Mouse (Mus musculus): ENCODE data around the gene Tmem102. TPM values are rescaled to one million over a fixed set of nuclear protein-coding genes. Genes with fewer than 3 reads are reported as not detected.

The Tmem102 gene
- polyA plus RNA-seq, 1 experiment from 2014 or later, result 1.6 TPM

DNA sequence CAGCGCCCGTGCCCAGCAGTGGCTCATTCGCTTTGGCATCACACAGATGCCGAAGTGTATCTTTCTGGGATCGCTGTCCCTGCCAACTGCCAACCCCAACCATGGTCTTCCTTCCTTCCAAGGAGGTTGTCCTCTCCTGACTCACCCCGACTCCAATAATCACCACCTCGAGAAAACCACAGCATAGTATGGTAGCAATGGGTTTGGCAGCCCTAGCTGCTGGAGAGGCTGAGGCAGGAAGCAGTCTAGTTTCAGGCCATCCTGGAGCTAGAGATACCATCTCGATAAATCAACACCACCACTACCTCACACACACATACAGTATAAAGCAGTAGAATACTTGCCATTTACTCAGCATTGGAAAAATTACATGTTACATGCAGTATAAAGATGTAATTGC, 13.4 kb upstream of the Tmem102 start:
- WGBS, result 86% methylated on average over 8 of the region's 8 CpGs
- Histone ChIP-seq H3K4me3 (no peak overlapping the region), H3K9me3 (replicated peaks) (no peaks in the 10 kb centered on the region; the same call in 1 of the 2 replicates), H3K4me2 (no peak overlapping the region), H3K36me3 (no peaks in the 10 kb centered on the region), H3K27me3 (replicated peaks) (0 out of 2 replicates have a peak, but pooled peaks cover 6% of the 10 kb centered on the region), H3K9ac (no peak overlapping the region), H3K27ac (ENCODE audit: poor library complexity, severe bottlenecking) (no peak overlapping the region), H3K4me1 (replicated peaks) (no peaks in the 10 kb centered on the region)
- no peak for ATAC-seq (ENCODE audit: insufficient number of reproducible peaks, low FRiP score)

DNA sequence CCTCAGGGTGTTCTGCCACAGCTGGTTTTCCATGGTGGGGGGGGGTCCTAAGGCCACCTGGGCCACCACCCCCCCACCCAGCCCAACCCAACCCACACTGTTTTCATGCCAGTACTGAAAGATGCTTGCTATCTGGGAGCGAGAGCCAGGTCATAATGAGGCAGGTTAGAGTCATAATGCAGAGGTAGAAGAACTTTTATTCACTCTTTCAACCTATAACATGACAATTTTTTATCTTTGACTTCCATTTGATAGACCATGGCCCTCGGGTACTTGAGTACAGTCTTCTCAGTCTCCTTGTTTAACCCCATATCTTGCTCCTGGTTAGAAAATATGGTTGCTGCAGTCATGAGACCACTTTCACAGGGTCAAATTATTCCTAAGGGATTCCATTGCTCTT, 12.9 kb upstream of the Tmem102 start, which contains the start of gene Spem2:
TSS of gene Spem2 (minus strand) at position 101 of the 400 bp plus-strand sequence.
- ATAC-seq (ENCODE audit: insufficient number of reproducible peaks, low FRiP score), result no peak
- no peak within 1 kb of the TSS for H3K9ac ChIP-seq
- no peak within 1 kb of the TSS for H3K27ac ChIP-seq (ENCODE audit: poor library complexity, severe bottlenecking)
- 0 out of 2 replicates have a peak, but pooled peaks cover 6% of the 10 kb centered on the region for H3K27me3 ChIP-seq (replicated peaks)
- H3K36me3 ChIP-seq, result no peaks in the 10 kb centered on the region
- H3K4me1 ChIP-seq (replicated peaks), result no peaks in the 10 kb centered on the region
- WGBS, result 66% methylated on average over 2 of the region's 2 CpGs
- no peak within 1 kb of the TSS for H3K4me3 ChIP-seq
- no peak within 1 kb of the TSS for H3K4me2 ChIP-seq
- no peaks in the 10 kb centered on the region; the same call in 1 of the 2 replicates for H3K9me3 ChIP-seq (replicated peaks)

DNA sequence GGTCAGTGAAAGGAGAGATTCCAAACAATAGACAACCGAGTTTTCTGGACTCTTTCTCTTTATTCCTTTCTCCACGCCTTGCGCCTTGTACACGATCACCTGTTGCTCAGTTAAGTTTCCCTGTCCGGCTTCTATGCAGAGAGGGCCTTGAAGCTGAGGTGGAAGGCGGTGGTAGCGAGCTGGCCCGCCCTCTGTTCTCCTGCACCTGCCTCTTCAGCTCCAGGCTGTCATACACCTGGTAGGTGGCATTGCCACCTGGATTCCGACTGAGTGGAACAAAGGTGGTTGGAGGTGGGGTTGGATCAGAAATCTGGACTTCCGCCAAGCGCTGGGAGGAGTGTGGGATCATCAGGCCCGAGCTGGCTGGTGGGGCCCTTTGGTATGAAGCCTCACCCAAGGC, 11.1 kb upstream of the Tmem102 start:
- H3K36me3 ChIP-seq, result no peaks in the 10 kb centered on the region
- no peaks in the 10 kb centered on the region for H3K4me1 ChIP-seq (replicated peaks)
- H3K27ac ChIP-seq (ENCODE audit: poor library complexity, severe bottlenecking), result no peak overlapping the region
- 0 out of 2 replicates have a peak, but pooled peaks cover 6% of the 10 kb centered on the region for H3K27me3 ChIP-seq (replicated peaks)
- no peak for ATAC-seq (ENCODE audit: insufficient number of reproducible peaks, low FRiP score)
- 89% methylated on average over 12 of the region's 12 CpGs for WGBS
- no peaks in the 10 kb centered on the region; the same call in 1 of the 2 replicates for H3K9me3 ChIP-seq (replicated peaks)
- no peak overlapping the region for H3K4me2 ChIP-seq
- H3K4me3 ChIP-seq, result no peak overlapping the region
- H3K9ac ChIP-seq, result no peak overlapping the region

DNA sequence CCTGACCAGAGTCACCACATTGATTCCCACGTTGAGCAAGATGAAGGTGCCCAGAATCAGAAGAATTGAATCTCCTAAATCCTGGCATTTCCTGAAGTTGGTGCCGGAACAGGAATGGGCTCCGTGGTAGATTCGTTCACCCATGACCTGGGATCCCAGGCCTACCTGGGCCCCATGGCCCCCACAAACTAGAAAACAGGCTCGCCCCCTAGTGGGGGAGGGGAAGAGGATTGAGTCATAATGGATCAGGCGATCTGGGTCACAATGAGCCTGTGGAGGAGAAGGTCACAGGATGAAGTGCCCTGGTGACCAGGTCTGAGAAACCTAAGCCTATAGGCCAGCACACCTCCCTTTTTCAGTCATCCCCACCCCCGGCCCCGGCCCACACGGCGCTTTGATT, 9.7 kb upstream of the Tmem102 start, which contains the start of gene Gm39566:
TSS of gene Gm39566 (minus strand) at position 144 of the 400 bp plus-strand sequence.
- Histone ChIP-seq H3K27ac (ENCODE audit: poor library complexity, severe bottlenecking) (no peak within 1 kb of the TSS), H3K4me1 (replicated peaks) (no peaks in the 10 kb centered on the region), H3K4me3 (no peak within 1 kb of the TSS), H3K9me3 (replicated peaks) (no peaks in the 10 kb centered on the region; the same call in 1 of the 2 replicates), H3K9ac (no peak within 1 kb of the TSS), H3K4me2 (no peak within 1 kb of the TSS), H3K27me3 (replicated peaks) (0 out of 2 replicates have a peak, but pooled peaks cover 3% of the 10 kb centered on the region), H3K36me3 (no peaks in the 10 kb centered on the region)
- no peak for ATAC-seq (ENCODE audit: insufficient number of reproducible peaks, low FRiP score)
- 55% methylated on average over 10 of the region's 10 CpGs for WGBS

DNA sequence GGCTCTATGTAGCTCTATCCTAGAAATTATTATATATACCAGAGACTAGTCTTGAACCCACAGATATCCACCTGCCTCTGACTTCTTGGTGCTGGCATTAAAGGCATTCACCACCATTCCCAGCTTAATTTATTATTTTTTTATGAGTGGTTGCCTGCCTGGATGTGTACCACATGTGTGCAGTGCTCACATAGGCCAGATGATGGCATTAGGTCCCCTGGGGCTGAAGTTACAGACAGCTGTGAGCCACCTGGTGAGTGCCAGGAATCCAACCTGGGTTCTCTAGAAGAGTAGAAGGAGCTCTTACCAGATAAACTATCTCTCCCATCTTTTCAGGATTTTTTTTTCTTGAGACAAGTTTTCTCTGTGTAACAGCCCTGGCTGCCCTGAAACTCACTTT, 4.9 kb upstream of the Tmem102 start:
- Histone ChIP-seq H3K4me2 (no peak overlapping the region), H3K9ac (no peak overlapping the region), H3K4me1 (replicated peaks) (no peaks in the 10 kb centered on the region), H3K27ac (ENCODE audit: poor library complexity, severe bottlenecking) (no peak overlapping the region), H3K27me3 (replicated peaks) (peaks cover 12% of the 10 kb centered on the region), H3K36me3 (no peaks in the 10 kb centered on the region), H3K4me3 (no peak overlapping the region), H3K9me3 (replicated peaks) (0 out of 2 replicates have a peak, but pooled peaks cover 3% of the 10 kb centered on the region)
- ATAC-seq (ENCODE audit: insufficient number of reproducible peaks, low FRiP score), result no peak

DNA sequence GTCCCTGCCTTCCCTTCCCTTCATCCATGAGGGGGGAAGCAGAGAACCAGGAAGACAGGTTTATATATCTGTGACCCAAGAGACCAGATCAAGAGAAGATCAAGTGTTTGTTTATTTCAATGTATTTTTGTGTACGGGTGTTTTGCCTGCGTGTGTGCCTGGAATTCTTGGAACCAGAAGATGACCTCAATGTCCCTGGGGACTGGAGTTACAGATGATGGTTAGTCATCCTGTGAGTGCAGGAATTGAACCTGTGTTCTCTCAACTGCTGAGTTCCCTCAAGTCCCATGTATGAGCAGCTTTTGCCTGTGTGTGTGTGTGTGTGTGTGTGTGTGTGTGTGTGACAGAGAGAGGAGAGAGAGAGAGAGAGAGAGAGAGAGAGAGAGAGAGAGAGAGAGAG, 2.2 kb upstream of the Tmem102 start:
- WGBS, result 68% methylated on average over 2 of the region's 2 CpGs
- 0 out of 2 replicates have a peak, but pooled peaks cover 3% of the 10 kb centered on the region for H3K9me3 ChIP-seq (replicated peaks)
- H3K9ac ChIP-seq, result no peak overlapping the region
- H3K4me1 ChIP-seq (replicated peaks), result peaks cover 20% of the 10 kb centered on the region
- H3K36me3 ChIP-seq, result no peaks in the 10 kb centered on the region
- H3K4me3 ChIP-seq, result no peak overlapping the region
- no peak overlapping the region for H3K27ac ChIP-seq (ENCODE audit: poor library complexity, severe bottlenecking)
- H3K4me2 ChIP-seq, result no peak overlapping the region
- no peak for ATAC-seq (ENCODE audit: insufficient number of reproducible peaks, low FRiP score)
- peaks cover 16% of the 10 kb centered on the region for H3K27me3 ChIP-seq (replicated peaks)

DNA sequence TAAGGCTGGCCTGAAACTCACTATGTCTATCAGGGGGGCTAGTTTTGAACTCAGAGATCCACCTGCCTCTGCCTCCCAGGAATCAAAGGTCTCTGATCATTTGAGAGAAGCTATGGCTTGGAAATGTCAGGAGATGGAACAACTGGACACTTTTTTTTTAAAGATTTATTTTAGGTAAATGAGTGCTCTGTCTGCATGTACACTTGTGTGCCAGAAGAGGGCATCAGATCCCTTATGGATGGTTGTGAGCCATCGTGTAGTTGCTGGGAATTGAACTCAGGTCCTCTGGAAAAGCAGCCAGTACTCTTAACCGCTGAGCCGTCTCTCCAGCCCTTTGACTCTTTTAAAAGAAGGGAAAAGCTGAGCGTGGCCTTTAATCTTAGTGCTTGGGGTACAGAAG, 954 bp upstream of the Tmem102 start:
- no peak for ATAC-seq (ENCODE audit: insufficient number of reproducible peaks, low FRiP score)
- Histone ChIP-seq H3K4me3 (no peak overlapping the region), H3K9ac (no peak overlapping the region), H3K4me2 (no peak overlapping the region), H3K36me3 (no peaks in the 10 kb centered on the region), H3K4me1 (replicated peaks) (peaks cover 31% of the 10 kb centered on the region), H3K27me3 (replicated peaks) (peaks cover 27% of the 10 kb centered on the region), H3K9me3 (replicated peaks) (0 out of 2 replicates have a peak, but pooled peaks cover 3% of the 10 kb centered on the region), H3K27ac (ENCODE audit: poor library complexity, severe bottlenecking) (no peak overlapping the region)
- WGBS, result 77% methylated on average over 4 of the region's 4 CpGs

DNA sequence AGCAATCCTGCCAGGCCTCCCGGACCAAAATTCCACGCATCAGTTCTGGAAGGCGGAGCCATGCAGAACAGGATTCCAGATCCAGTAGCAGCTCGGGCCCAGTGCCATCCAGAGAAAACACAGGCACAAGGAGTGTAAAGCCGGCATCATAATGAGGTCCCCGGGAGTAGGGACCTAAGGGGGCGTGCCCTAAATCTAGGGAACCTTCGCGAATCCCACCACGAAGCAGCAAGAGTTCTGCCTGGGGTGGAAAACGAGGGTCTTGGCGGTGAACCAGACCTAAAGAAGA, 828 bp downstream of the Tmem102 start:
- Histone ChIP-seq H3K9me3 (replicated peaks) (0 out of 2 replicates have a peak, but pooled peaks cover 3% of the 10 kb centered on the region), H3K4me2 (peak overlapping the region; percentile 89), H3K27me3 (replicated peaks) (peaks cover 41% of the 10 kb centered on the region), H3K27ac (ENCODE audit: poor library complexity, severe bottlenecking) (no peak overlapping the region), H3K4me1 (replicated peaks) (peaks cover 49% of the 10 kb centered on the region), H3K9ac (peak overlapping the region; percentile 53), H3K36me3 (no peaks in the 10 kb centered on the region), H3K4me3 (peak overlapping the region; percentile 62)
- 6% methylated on average over 12 of the region's 12 CpGs for WGBS
- ATAC-seq (ENCODE audit: insufficient number of reproducible peaks, low FRiP score), result no peak

DNA sequence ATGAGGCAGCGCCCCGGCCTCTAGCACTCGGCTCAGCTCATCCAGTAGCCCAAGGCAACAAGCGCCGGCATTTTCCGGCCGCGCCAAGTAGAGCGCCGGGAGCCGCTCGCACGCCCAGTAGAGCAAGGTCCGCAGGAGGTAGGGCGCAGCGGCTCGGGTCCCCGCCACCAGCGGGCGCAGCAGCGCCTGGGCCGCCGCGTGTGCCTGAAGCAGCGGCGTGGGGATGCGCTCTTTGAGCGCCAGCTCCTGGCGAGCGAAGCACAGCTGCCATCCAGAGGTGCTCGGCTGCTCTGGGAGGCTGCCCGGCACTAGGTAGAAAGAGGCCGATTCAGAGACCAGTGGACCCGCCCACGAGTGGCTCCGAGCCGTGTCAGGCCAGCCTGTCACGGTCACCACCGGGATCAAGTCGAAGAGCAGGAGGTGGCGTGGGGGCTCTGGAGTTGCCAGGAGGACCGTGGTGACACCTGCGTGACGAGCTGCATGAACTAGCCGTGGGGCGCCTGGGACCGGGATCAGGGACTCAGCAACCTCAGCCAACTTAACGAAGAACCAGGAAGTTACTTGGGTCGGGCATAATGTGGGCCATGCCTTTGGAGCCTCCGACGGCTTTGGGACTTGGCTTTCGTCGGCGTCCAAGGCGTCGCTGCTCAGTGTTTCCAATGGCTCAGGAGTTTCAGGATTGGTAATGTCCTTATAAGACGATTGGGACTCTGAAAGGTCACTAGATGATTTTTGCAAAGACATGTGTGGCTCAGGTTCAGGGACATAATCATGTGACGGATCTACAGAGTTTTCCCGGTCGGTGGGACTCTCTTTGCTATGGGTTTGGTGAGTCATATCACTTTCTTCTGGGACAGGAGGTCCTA, 1.4 kb downstream of the Tmem102 start:
- Histone ChIP-seq H3K9ac (peak overlapping the region; percentile 81), H3K27me3 (replicated peaks) (peaks cover 47% of the 10 kb centered on the region), H3K36me3 (no peaks in the 10 kb centered on the region), H3K4me1 (replicated peaks) (peaks cover 54% of the 10 kb centered on the region), H3K4me3 (peak overlapping the region; percentile 62), H3K9me3 (replicated peaks) (0 out of 2 replicates have a peak, but pooled peaks cover 3% of the 10 kb centered on the region), H3K27ac (ENCODE audit: poor library complexity, severe bottlenecking) (no peak overlapping the region), H3K4me2 (peak overlapping the region; percentile 89)
- ATAC-seq (ENCODE audit: insufficient number of reproducible peaks, low FRiP score), result peak; percentile 71
- under 1% methylated on average over 60 of the region's 60 CpGs for WGBS

DNA sequence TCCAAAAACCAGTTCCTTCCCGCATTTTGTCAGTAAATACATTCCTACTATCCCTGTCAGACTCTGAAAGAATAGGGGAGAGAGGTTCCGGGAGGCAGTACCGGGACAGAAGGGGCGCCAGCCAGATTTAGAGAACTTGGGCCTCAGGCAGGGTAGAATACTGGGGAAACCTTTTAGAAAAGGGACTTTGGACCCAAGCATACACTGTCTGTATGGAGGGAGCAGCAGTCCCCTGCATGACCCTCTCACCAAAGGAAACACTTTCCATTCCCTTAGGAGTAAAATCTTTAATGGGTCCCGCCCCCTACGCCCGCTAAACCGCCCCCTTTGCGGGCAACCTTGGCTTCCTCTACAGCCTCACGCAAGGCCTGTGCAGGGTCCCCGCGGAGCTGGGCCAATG, 2.1 kb downstream of the Tmem102 start:
- Histone ChIP-seq H3K4me2 (peak overlapping the region; percentile 89), H3K9ac (peak overlapping the region; percentile 81), H3K27me3 (replicated peaks) (peaks cover 51% of the 10 kb centered on the region), H3K36me3 (no peaks in the 10 kb centered on the region), H3K4me1 (replicated peaks) (peaks cover 54% of the 10 kb centered on the region), H3K27ac (ENCODE audit: poor library complexity, severe bottlenecking) (no peak overlapping the region), H3K4me3 (peak overlapping the region; percentile 62), H3K9me3 (replicated peaks) (0 out of 2 replicates have a peak, but pooled peaks cover 3% of the 10 kb centered on the region)
- 4% methylated on average over 12 of the region's 12 CpGs for WGBS
- no peak for ATAC-seq (ENCODE audit: insufficient number of reproducible peaks, low FRiP score)

DNA sequence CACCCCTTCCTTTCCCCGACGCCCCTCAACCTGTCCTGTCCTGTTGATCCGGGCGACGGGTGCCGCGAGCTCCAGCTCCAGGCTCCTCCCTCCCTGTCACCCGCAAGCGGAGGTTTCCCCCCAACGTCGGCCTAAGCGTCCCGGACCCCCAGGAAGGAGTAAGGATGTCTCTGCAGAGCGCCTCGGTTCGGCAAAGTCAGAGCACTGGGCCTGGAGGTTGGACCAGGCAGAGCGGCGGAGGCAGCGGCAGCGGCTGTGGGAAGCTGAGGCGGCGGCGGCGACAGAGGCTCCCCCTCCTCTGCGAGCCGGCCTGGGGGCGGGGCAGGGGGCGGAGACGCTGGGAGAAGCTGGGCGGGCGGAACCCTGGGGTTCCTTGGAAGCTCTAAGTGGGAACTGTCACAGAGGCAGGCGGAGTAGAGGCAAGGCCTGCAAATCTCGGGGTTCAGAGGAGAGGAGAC, 2.7 kb downstream of the Tmem102 start:
- Histone ChIP-seq H3K27me3 (replicated peaks) (peaks cover 57% of the 10 kb centered on the region), H3K4me3 (peak overlapping the region; percentile 62), H3K4me1 (replicated peaks) (peaks cover 54% of the 10 kb centered on the region), H3K4me2 (peak overlapping the region; percentile 89), H3K9ac (peak overlapping the region; percentile 81), H3K9me3 (replicated peaks) (0 out of 2 replicates have a peak, but pooled peaks cover 3% of the 10 kb centered on the region), H3K36me3 (no peaks in the 10 kb centered on the region), H3K27ac (ENCODE audit: poor library complexity, severe bottlenecking) (peak overlapping the region; percentile 17; the same call in 1 of the 2 replicates)
- WGBS, result 1% methylated on average over 29 of the region's 33 CpGs
- ATAC-seq (ENCODE audit: insufficient number of reproducible peaks, low FRiP score), result peak; percentile 34
